Mouse (Mus musculus) adrenal gland, postnatal 10 days (tissue): Measurements from ENCODE around the gene Dzip1. TPM values are rescaled to one million over a fixed set of nuclear protein-coding genes. Genes with fewer than 3 reads are reported as not detected.

Experiments used
- DNase-seq: peaks from one replicate; pipeline ENCODE4 v3.0.0; 2021; ENCODE audit warnings: mixed read lengths
- total RNA-seq, 2 experiments: library from RNA; stranded (reverse); gene quantifications; 2 replicates each; pipeline ENCODE4 v1.2.3; 2021

Dzip1 gene
- total RNA-seq, 2 experiments from 2014 or later, result 12.3 to 15.7 TPM

GRCm38 (mm10) chr14:118836145-118836544 lies 89.1 kb downstream of the Dzip1 start:
- DNase-seq, result no peak

- DNase-seq, result no peak
Measured at GRCm38 (mm10) chr14:118834313-118834712, 90.9 kb downstream of the Dzip1 start.

GRCm38 (mm10) chr14:118833241-118833640 lies 92.0 kb downstream of the Dzip1 start:
- DNase-seq, result no peak

- no peak for DNase-seq
Measured at GRCm38 (mm10) chr14:118831597-118831996, 93.7 kb downstream of the Dzip1 start.

- no peak for DNase-seq
Measured at GRCm38 (mm10) chr14:118829331-118830095, 95.7 kb downstream of the Dzip1 start.

GRCm38 (mm10) chr14:118827283-118827904 lies 97.9 kb downstream of the Dzip1 start:
- no peak for DNase-seq

GRCm38 (mm10) chr14:118826346-118826745 lies 98.9 kb downstream of the Dzip1 start:
- DNase-seq, result no peak

Other genes starting within 250 kb of the Dzip1 start
- 1 to 10 TPM; 8.5 to 9.9 TPM for gene Abcc4, start 219.2 kb downstream of the Dzip1 start, total RNA-seq
- under 1 TPM; 0.57 to 0.64 TPM for gene Cldn10, start 137.6 kb downstream of the Dzip1 start, total RNA-seq
- 10 to 100 TPM; 42.4 to 50.9 TPM for gene Dnajc3, start 12.5 kb upstream of the Dzip1 start, total RNA-seq
- gene Uggt2, start 174.0 kb upstream of the Dzip1 start, total RNA-seq, result 10 to 100 TPM in 1 of 2 experiments, 1 to 10 TPM in 1; 9.7 to 11.6 TPM
- 1 to 10 TPM; 1.4 to 1.6 TPM for gene Hs6st3, start 212.9 kb upstream of the Dzip1 start, total RNA-seq